Mouse (Mus musculus): Measurements from ENCODE around the gene Cask. TPM values are rescaled to one million over a fixed set of nuclear protein-coding genes. Genes with fewer than 3 reads are reported as not detected.
"Not testable (repeated sequence)": the region's sequence is repeated elsewhere in the genome, so short reads cannot be mapped to it uniquely, and the experiment has no call there.

Gene Cask
- polyA plus RNA-seq, 1 experiment from 2014 or later, result 62.2 TPM

DNA sequence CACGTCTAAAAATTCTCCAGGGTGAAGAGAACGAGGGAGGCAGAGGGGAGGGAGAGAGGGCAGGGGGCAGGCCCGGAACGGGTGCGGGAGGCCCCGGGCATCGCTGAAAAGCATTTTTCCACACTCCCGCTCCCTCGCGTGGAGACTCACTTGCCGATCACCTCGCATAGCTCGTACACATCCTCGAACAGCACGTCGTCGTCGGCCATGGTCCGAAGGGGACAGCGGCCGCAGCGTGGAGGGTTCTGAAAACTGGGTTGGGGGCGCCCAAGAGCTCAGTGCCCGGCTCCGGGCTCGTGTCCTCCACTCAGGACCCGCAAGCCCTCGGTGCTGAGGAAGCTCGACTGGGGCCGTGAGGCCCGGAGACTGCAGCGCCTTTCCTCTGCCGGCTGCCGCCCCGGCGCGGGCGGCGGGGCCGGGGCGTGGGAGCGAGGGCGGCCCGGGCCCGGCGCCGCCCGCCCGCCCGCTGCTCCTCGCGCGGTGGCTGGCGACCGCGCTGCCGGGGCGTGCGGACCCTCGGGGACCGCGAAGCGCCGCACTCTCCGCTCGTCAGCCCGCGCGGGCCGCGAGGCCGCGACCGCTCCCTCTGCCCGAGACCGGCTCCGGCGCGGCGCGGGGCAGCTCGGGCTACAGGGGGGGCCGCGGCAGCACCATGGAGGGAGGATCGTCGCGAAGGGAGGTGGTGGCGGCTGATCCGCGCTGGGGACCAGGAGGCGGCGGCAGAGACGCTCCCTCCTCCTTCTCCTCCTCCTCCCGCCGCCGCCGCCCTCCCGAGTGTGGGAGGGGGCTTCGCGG lies 5.1 kb downstream of the Cask start:
- peak overlapping the region; percentile 91 for H3K27ac ChIP-seq (ENCODE audit: low read depth, low read length)
- peak overlapping the region; percentile 43; the same call in 1 of the 2 replicates for H3K4me2 ChIP-seq (ENCODE audit: low read depth, low read length)
- H3K4me1 ChIP-seq (ENCODE audit: control insufficient read depth, insufficient read depth, low read length), result 0 out of 2 replicates have a peak, but pooled peaks cover 4% of the 10 kb centered on the region
- H3K36me3 ChIP-seq (ENCODE audit: control insufficient read depth, insufficient read depth, low read length), result no peaks in the 10 kb centered on the region
- peak; percentile 86 for ATAC-seq (ENCODE audit: low read depth)
- H3K4me3 ChIP-seq (ENCODE audit: low read depth, low read length), result peak overlapping the region; percentile 57
- 29% methylated on average over 46 of the region's 100 CpGs for WGBS
- peak overlapping the region; percentile 79 for H3K9ac ChIP-seq (replicated peaks; ENCODE audit: low read depth, low read length)
- H3K9me3 ChIP-seq (ENCODE audit: control insufficient read depth, low read length), result no peaks in the 10 kb centered on the region
- no peaks in the 10 kb centered on the region for H3K27me3 ChIP-seq (ENCODE audit: control insufficient read depth, insufficient read depth, low read length)

DNA sequence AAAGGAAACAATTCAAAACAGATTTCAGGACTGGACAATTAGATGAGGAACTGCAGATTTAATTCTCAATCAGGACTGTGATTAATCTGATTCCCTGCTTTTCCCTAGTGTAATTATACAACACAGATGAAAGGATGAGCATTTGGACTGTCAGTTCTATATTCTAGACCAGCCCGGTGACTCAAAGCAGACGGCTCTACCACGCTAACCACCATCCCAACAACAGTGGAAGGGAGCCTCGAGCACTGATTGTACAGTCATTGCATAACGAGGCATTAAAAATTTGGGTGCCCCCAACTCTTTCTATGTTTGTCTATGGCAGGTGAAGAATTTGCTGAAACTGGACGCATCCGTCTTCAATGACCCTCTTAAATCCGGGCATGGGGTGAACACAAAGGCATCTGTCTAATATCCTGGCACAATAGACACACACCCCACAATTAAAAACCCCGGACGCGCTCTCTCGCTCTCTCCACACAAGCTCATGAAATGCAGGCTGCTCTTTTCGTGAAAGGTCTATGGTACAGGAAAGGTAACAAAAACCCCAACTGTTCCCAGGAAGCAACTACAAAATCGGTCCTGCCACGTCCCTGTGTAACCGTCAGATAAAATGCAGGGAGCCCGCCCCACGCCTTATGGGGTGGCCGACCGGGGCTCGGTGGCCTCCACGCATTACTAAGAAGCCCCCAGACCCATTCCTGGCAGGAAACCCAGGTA lies 5.9 kb downstream of the Cask start:
- WGBS, result 26% methylated on average over 22 of the region's 22 CpGs
- ATAC-seq (ENCODE audit: low read depth), result peak; percentile 6; the same call in 1 of the 2 replicates
- peak overlapping the region; percentile 91 for H3K27ac ChIP-seq (ENCODE audit: low read depth, low read length)
- peak overlapping the region; percentile 43 for H3K4me2 ChIP-seq (ENCODE audit: low read depth, low read length)
- peak overlapping the region; percentile 79 for H3K9ac ChIP-seq (replicated peaks; ENCODE audit: low read depth, low read length)
- no peaks in the 10 kb centered on the region for H3K36me3 ChIP-seq (ENCODE audit: control insufficient read depth, insufficient read depth, low read length)
- H3K4me1 ChIP-seq (ENCODE audit: control insufficient read depth, insufficient read depth, low read length), result 0 out of 2 replicates have a peak, but pooled peaks cover 4% of the 10 kb centered on the region
- no peaks in the 10 kb centered on the region for H3K9me3 ChIP-seq (ENCODE audit: control insufficient read depth, low read length)
- H3K27me3 ChIP-seq (ENCODE audit: control insufficient read depth, insufficient read depth, low read length), result no peaks in the 10 kb centered on the region
- H3K4me3 ChIP-seq (ENCODE audit: low read depth, low read length), result peak overlapping the region; percentile 57

- no peak for ATAC-seq (ENCODE audit: low read depth)
- Histone ChIP-seq H3K9me3 (ENCODE audit: control insufficient read depth, low read length) (no peaks in the 10 kb centered on the region), H3K4me2 (ENCODE audit: low read depth, low read length) (no peak overlapping the region), H3K4me3 (ENCODE audit: low read depth, low read length) (no peak overlapping the region), H3K9ac (replicated peaks; ENCODE audit: low read depth, low read length) (no peak overlapping the region), H3K4me1 (ENCODE audit: control insufficient read depth, insufficient read depth, low read length) (no peaks in the 10 kb centered on the region), H3K36me3 (ENCODE audit: control insufficient read depth, insufficient read depth, low read length) (no peaks in the 10 kb centered on the region), H3K27me3 (ENCODE audit: control insufficient read depth, insufficient read depth, low read length) (no peaks in the 10 kb centered on the region), H3K27ac (ENCODE audit: low read depth, low read length) (no peak overlapping the region)
- 88% methylated on average over 1 of the region's 1 CpGs for WGBS
These were observed 28.4 kb downstream of the Cask start for GRCm38 (mm10) chrX:13822792-13823191.

- no peak for ATAC-seq (ENCODE audit: low read depth)
- no peaks in the 10 kb centered on the region for H3K4me1 ChIP-seq (ENCODE audit: control insufficient read depth, insufficient read depth, low read length)
- no peak overlapping the region for H3K4me3 ChIP-seq (ENCODE audit: low read depth, low read length)
- H3K27me3 ChIP-seq (ENCODE audit: control insufficient read depth, insufficient read depth, low read length), result no peaks in the 10 kb centered on the region
- no peak overlapping the region for H3K27ac ChIP-seq (ENCODE audit: low read depth, low read length)
- H3K4me2 ChIP-seq (ENCODE audit: low read depth, low read length), result no peak overlapping the region
- H3K9me3 ChIP-seq (ENCODE audit: control insufficient read depth, low read length), result no peaks in the 10 kb centered on the region
- no peak overlapping the region for H3K9ac ChIP-seq (replicated peaks; ENCODE audit: low read depth, low read length)
- 78% methylated on average over 2 of the region's 2 CpGs for WGBS
- H3K36me3 ChIP-seq (ENCODE audit: control insufficient read depth, insufficient read depth, low read length), result no peaks in the 10 kb centered on the region
These were observed 52.4 kb downstream of the Cask start for GRCm38 (mm10) chrX:13798754-13799153.

GRCm38 (mm10) chrX:13765672-13766071 lies 85.5 kb downstream of the Cask start:
- H3K9ac ChIP-seq (replicated peaks; ENCODE audit: low read depth, low read length), result no peak overlapping the region
- no peak for ATAC-seq (ENCODE audit: low read depth)
- H3K4me2 ChIP-seq (ENCODE audit: low read depth, low read length), result no peak overlapping the region
- no peaks in the 10 kb centered on the region for H3K9me3 ChIP-seq (ENCODE audit: control insufficient read depth, low read length)
- H3K27me3 ChIP-seq (ENCODE audit: control insufficient read depth, insufficient read depth, low read length), result no peaks in the 10 kb centered on the region
- H3K36me3 ChIP-seq (ENCODE audit: control insufficient read depth, insufficient read depth, low read length), result no peaks in the 10 kb centered on the region
- no peaks in the 10 kb centered on the region for H3K4me1 ChIP-seq (ENCODE audit: control insufficient read depth, insufficient read depth, low read length)
- 91% methylated on average over 1 of the region's 1 CpGs for WGBS
- H3K4me3 ChIP-seq (ENCODE audit: low read depth, low read length), result no peak overlapping the region
- no peak overlapping the region for H3K27ac ChIP-seq (ENCODE audit: low read depth, low read length)

DNA sequence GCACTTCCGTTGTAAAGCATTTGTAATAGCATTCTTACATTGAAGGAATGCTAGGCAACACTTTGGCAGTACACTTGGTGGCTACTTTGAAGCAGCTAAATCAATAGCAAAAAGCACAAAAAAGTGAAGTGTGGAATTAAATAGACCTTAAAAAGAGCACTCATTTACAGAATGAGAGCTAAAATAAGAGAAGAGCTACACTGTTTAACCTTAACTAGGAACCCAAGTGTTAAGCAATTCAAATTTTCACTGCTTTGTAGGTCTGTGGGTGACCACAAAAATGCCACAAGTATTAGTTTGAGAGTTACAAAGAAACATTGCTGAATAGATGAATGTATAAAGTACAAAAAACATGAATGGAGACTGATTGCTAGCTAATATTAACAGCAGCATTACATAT lies 86.1 kb downstream of the Cask start:
- 78% methylated on average over 1 of the region's 1 CpGs for WGBS
- Histone ChIP-seq H3K4me2 (ENCODE audit: low read depth, low read length) (no peak overlapping the region), H3K9ac (replicated peaks; ENCODE audit: low read depth, low read length) (no peak overlapping the region), H3K36me3 (ENCODE audit: control insufficient read depth, insufficient read depth, low read length) (no peaks in the 10 kb centered on the region), H3K4me3 (ENCODE audit: low read depth, low read length) (no peak overlapping the region), H3K9me3 (ENCODE audit: control insufficient read depth, low read length) (no peaks in the 10 kb centered on the region), H3K4me1 (ENCODE audit: control insufficient read depth, insufficient read depth, low read length) (no peaks in the 10 kb centered on the region), H3K27me3 (ENCODE audit: control insufficient read depth, insufficient read depth, low read length) (no peaks in the 10 kb centered on the region), H3K27ac (ENCODE audit: low read depth, low read length) (no peak overlapping the region)
- no peak for ATAC-seq (ENCODE audit: low read depth)

DNA sequence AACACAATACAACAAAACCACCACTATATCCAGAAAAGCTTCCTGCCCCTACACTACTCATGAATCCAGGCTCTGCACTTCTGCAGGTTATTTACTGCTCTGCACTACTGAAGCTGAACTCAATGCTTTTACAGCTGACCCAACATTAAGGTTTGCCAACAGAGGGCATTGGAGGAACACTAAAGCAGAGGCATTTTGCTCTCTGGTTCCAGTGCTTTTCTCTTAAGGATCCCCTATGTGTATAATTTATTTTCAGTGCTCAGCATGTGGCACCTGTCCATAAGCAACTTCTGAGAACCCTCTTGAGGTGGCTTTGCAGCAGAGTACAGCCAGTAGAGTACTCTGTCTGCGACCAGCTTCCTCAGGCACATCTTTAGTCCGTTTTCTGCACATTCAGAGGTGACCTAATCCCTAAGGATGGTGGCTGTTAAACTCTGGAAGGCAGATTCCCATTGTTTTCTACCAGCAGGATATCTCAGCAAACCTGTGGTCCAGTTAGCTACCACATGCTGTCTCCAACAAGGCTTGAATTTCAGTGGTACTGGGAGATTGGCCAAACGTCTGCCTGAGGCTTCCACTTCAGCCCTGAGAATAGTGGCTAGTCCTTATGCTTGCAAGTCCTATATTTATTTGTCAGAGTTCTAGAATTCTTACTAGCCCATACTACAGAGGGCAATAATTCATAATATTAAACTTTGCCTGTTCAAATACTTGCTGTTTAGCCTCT lies 93.7 kb downstream of the Cask start:
- 21% methylated on average over 3 of the region's 3 CpGs for WGBS
- Histone ChIP-seq H3K4me3 (ENCODE audit: low read depth, low read length) (no peak overlapping the region), H3K9me3 (ENCODE audit: control insufficient read depth, low read length) (no peaks in the 10 kb centered on the region), H3K4me1 (ENCODE audit: control insufficient read depth, insufficient read depth, low read length) (no peaks in the 10 kb centered on the region), H3K36me3 (ENCODE audit: control insufficient read depth, insufficient read depth, low read length) (no peaks in the 10 kb centered on the region), H3K9ac (replicated peaks; ENCODE audit: low read depth, low read length) (no peak overlapping the region), H3K27me3 (ENCODE audit: control insufficient read depth, insufficient read depth, low read length) (no peaks in the 10 kb centered on the region), H3K27ac (ENCODE audit: low read depth, low read length) (no peak overlapping the region), H3K4me2 (ENCODE audit: low read depth, low read length) (no peak overlapping the region)
- no peak for ATAC-seq (ENCODE audit: low read depth)

- Histone ChIP-seq H3K27ac (ENCODE audit: low read depth, low read length) (no peak overlapping the region), H3K4me2 (ENCODE audit: low read depth, low read length) (no peak overlapping the region), H3K4me3 (ENCODE audit: low read depth, low read length) (no peak overlapping the region), H3K27me3 (ENCODE audit: control insufficient read depth, insufficient read depth, low read length) (no peaks in the 10 kb centered on the region), H3K4me1 (ENCODE audit: control insufficient read depth, insufficient read depth, low read length) (no peaks in the 10 kb centered on the region), H3K9ac (replicated peaks; ENCODE audit: low read depth, low read length) (no peak overlapping the region), H3K36me3 (ENCODE audit: control insufficient read depth, insufficient read depth, low read length) (no peaks in the 10 kb centered on the region), H3K9me3 (ENCODE audit: control insufficient read depth, low read length) (no peaks in the 10 kb centered on the region)
- ATAC-seq (ENCODE audit: low read depth), result no peak
- WGBS, result 66% methylated on average over 2 of the region's 2 CpGs
These were observed 110.1 kb downstream of the Cask start for GRCm38 (mm10) chrX:13741110-13741509.

DNA sequence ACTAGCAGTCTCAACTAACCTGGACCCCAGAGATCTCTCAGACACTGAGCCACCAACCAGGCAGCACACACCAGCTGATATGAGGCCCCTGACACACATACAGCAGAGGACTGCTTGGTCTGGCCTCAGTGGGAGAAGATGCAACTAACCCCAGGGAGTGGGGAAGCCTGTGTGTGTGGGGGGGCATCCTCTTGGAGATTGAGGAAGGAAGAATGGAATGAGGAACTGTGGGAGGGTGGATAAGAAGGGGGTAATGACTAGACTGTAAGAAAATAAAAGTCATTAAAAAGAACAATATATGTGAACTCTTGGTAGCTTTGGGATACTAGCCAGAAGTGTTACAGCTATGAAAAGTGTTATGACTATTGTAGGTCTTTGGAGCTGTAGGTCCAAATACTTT lies 120.4 kb downstream of the Cask start:
- not testable (repeated sequence) for ATAC-seq (ENCODE audit: low read depth); H3K27ac ChIP-seq (ENCODE audit: low read depth, low read length); H3K27me3 ChIP-seq (ENCODE audit: control insufficient read depth, insufficient read depth, low read length); H3K36me3 ChIP-seq (ENCODE audit: control insufficient read depth, insufficient read depth, low read length); H3K4me3 ChIP-seq (ENCODE audit: low read depth, low read length); H3K9me3 ChIP-seq (ENCODE audit: control insufficient read depth, low read length); H3K4me2 ChIP-seq (ENCODE audit: low read depth, low read length); H3K9ac ChIP-seq (replicated peaks; ENCODE audit: low read depth, low read length); H3K4me1 ChIP-seq (ENCODE audit: control insufficient read depth, insufficient read depth, low read length)

Measured in neural tube, embryonic 14.5 days (tissue).